Mouse (Mus musculus) lung, postnatal 0 days (tissue): ENCODE measurements around the gene Dnajc12. TPM values are rescaled to one million over a fixed set of nuclear protein-coding genes. Genes with fewer than 3 reads are reported as not detected.

ENCODE experiments used
- ATAC-seq: fragments of 200-750 bp; cut with Nextera tagmentation; 2 replicates; pipeline ENCODE4 v1.8.0; 2017; ENCODE audit warnings: moderate library complexity
- DNase-seq: peaks from one replicate; pipeline ENCODE4 v3.0.0-alpha.2; 2016; ENCODE audit warnings: low spot score
- H3K27ac ChIP-seq: fragments of 300-500 bp; sonication (generic); 2 replicates; pipeline ENCODE4 v1.5.1; 2014; ENCODE audit warnings: antibody characterized with exemption, mild to moderate bottlenecking, low read length, mixed read lengths
- H3K27me3 ChIP-seq: fragments of 300-500 bp; sonication (generic); replicated peaks from 2 replicates; pipeline ENCODE4 v1.6.1; 2014; ENCODE audit warnings: low read length, mixed read lengths; ENCODE audit not compliant: insufficient read depth
- H3K36me3 ChIP-seq: fragments of 300-500 bp; sonication (generic); 2 replicates; pipeline ENCODE4 v1.6.1; 2014; ENCODE audit warnings: low read length, mixed read lengths; ENCODE audit not compliant: insufficient read depth
- H3K4me1 ChIP-seq: fragments of 300-500 bp; sonication (generic); 2 replicates; pipeline ENCODE4 v1.6.1; 2014; ENCODE audit warnings: antibody characterized with exemption, low read depth, low read length, mixed read lengths; ENCODE audit not compliant: insufficient read depth
- H3K4me2 ChIP-seq: fragments of 300-500 bp; sonication (generic); replicated peaks from 2 replicates; pipeline ENCODE4 v1.6.1; 2014; ENCODE audit warnings: low read depth, mild to moderate bottlenecking, low read length, moderate library complexity, mixed read lengths
- H3K4me3 ChIP-seq: fragments of 300-500 bp; sonication (generic); 2 replicates; pipeline ENCODE4 v1.5.1; 2014; ENCODE audit warnings: low read depth, low read length
- H3K9ac ChIP-seq: fragments of 300-500 bp; sonication (generic); replicated peaks from 2 replicates; pipeline ENCODE4 v1.6.1; 2014; ENCODE audit warnings: low read depth, mild to moderate bottlenecking
- H3K9me3 ChIP-seq: fragments of 300-500 bp; sonication (generic); 2 replicates; pipeline ENCODE4 v1.6.1; 2016; ENCODE audit warnings: low read length, mixed read lengths
- CTCF ChIP-seq: IDR thresholded peaks from 2 replicates; pipeline ENCODE4 v1.5.1; 2016; ENCODE audit warnings: antibody characterized with exemption, mild to moderate bottlenecking
- EP300 ChIP-seq: IDR thresholded peaks from 2 replicates; pipeline ENCODE4 v1.6.1; 2016; ENCODE audit warnings: antibody characterized with exemption, mild to moderate bottlenecking, control low read depth
- WGBS: fragments of 180-500 bp; shearing (Covaris S2); extraction: QIAGEN DNeasy Blood & Tissue Kit; methylation state at CpG from one replicate; pipeline ENCODE4 v1.1.7; 2014; 5-methylcytosine and 5-hydroxymethylcytosine counted together
- polyA plus RNA-seq: library from polyadenylated mRNA; unstranded; fragments of >200 nt; fragmentation: Nextera tagmentation; extraction: Ambion mirVana; gene quantifications from 2 replicates; pipeline ENCODE4 v1.2.1, GENCODE M21; 2015

The Dnajc12 gene
- polyA plus RNA-seq, 1 experiment from 2014 or later: 18.4 TPM

DNA sequence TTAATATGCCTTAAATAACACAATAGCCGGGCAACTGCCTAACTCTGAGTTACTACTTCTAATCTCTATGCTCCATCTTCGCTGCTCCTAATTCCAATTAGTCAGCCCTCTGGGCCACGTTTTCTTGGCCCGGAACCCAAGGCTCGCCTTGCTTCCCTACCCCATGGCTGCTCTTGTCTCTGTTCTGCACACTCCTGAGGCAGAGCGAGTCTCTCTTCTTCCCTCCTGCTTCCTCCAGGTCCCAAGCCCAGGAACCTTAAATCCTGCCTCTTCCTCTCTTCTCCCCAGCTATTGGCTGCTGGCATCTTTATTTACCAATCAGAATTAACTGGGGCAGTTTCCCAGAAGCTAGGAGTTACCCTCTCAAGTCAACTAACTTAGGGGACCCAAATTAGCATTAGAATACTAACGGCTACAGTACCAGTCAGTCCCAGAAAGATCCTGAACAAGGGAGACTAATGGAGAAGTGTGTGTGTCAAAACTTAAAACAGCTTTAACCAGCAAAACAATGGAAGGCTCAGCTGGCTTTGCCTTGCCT lies 16.3 kb upstream of the Dnajc12 start:
- no peak for TF ChIP-seq EP300
- no peak for TF ChIP-seq CTCF
- no peak overlapping the region for H3K4me2 ChIP-seq
- 54% methylated on average over 7 of the region's 7 CpGs for WGBS

DNA sequence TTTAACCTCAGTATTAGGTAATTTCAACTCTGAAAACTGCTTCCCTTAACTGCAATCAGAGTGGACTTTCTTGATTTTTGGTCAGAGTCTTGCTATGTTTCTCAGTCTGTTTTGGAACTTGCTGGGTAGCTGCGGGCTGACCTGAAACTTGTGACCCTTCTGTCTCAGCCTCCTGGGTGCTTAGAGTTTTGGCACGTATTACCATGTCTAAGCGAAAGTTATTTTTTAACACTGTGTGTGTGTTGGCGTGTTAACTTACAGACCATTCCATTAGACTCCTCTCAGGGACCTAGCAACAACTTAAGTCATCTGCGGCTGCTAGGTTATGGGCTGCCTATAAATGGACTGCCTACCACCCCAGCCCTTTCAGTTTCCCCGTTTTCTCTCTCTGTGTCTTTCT lies 14.9 kb upstream of the Dnajc12 start:
- 70% methylated on average over 6 of the region's 6 CpGs for WGBS
- Histone ChIP-seq H3K9me3 (no peaks in the 10 kb centered on the region), H3K4me1 (no peaks in the 10 kb centered on the region), H3K4me2 (no peak overlapping the region), H3K27ac (no peak overlapping the region), H3K9ac (no peak overlapping the region), H3K27me3 (no peaks in the 10 kb centered on the region), H3K36me3 (no peaks in the 10 kb centered on the region), H3K4me3 (no peak overlapping the region)
- DNase-seq (no peak), ATAC-seq (no peak)
- TF ChIP-seq EP300 (no peak), CTCF (no peak)

More for the DNA sequence above, 16.3 kb upstream of the Dnajc12 start:
- DNase-seq (no peak), ATAC-seq (no peak)
- no peak overlapping the region for H3K9ac ChIP-seq
- no peaks in the 10 kb centered on the region for H3K4me1 ChIP-seq
- no peak overlapping the region for H3K27ac ChIP-seq
- no peaks in the 10 kb centered on the region for H3K27me3 ChIP-seq
- H3K36me3 ChIP-seq: no peaks in the 10 kb centered on the region
- H3K4me3 ChIP-seq: no peak overlapping the region
- H3K9me3 ChIP-seq: no peaks in the 10 kb centered on the region

DNA sequence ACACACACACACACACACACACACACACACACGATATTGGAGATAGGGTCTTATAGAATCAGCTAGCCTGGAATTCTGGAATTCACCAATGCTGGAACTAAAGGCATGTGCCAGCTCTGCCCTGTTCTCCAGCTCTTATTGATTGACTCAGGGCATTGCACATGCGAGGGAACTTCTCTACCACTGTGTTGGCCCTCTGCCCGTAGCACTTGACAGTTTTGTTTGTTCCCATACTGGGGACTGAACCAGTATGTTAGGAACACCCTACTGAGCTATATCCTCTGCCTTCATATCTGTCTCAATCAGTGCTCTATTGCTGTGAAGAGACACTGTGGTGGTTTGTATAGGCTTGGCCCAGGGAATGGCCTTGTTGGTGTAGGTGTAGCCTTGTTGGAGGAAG lies 14.2 kb upstream of the Dnajc12 start:
- Histone ChIP-seq H3K4me1 (no peaks in the 10 kb centered on the region), H3K4me3 (no peak overlapping the region), H3K27me3 (no peaks in the 10 kb centered on the region), H3K4me2 (no peak overlapping the region), H3K36me3 (no peaks in the 10 kb centered on the region), H3K9me3 (no peaks in the 10 kb centered on the region), H3K9ac (no peak overlapping the region), H3K27ac (no peak overlapping the region)
- ATAC-seq (no peak), DNase-seq (no peak)
- 52% methylated on average over 3 of the region's 3 CpGs for WGBS
- TF ChIP-seq CTCF (no peak), EP300 (no peak)

DNA sequence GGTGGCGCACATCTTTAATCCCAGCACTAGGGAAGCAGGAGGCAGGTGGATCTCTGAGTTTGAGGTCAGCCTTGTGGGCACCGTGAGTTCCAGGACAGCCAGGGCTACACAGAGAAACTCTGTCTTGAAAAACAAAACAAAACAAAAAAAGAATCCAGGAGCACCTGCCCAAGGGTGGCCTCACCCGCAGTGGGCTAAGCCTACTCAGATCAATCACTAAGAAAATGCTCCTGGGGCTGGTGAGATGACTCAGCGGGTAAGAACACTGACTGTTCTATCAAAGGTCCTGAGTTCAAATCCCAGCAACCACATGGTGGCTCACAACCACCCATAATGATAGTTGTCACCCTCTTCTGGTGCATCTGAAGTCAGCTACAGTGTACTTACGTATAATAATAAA lies 5.9 kb upstream of the Dnajc12 start:
- Histone ChIP-seq H3K4me3 (no peak overlapping the region), H3K27ac (no peak overlapping the region), H3K4me2 (no peak overlapping the region), H3K9ac (no peak overlapping the region), H3K4me1 (0 out of 2 replicates have a peak, but pooled peaks cover under 1% of the 10 kb centered on the region), H3K36me3 (no peaks in the 10 kb centered on the region), H3K9me3 (no peaks in the 10 kb centered on the region), H3K27me3 (no peaks in the 10 kb centered on the region)
- DNase-seq (no peak), ATAC-seq (no peak)
- no peak for TF ChIP-seq EP300
- TF ChIP-seq CTCF: no peak
- 77% methylated on average over 5 of the region's 5 CpGs for WGBS

DNA sequence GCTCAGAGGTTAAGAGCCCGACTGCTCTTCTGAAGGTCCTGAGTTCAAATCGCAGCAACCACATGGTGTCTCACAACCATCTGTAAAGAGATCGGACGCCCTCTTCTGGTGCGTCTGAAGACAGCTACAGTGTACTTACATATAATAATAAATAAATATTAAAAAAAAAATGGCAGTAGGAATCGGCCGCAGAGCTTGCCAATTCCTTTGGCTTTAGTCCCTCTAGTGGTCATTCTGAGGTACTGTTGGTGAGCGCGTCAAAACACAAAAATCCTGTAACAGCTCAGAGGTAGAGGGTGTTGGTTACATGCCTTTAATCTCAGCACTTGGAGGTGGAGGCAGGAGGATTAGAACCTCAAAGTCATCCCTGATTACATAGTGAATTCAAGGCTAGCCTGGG lies 4.8 kb upstream of the Dnajc12 start:
- Histone ChIP-seq H3K9ac (no peak overlapping the region), H3K4me3 (no peak overlapping the region), H3K36me3 (no peaks in the 10 kb centered on the region), H3K27me3 (no peaks in the 10 kb centered on the region), H3K27ac (no peak overlapping the region), H3K4me1 (0 out of 2 replicates have a peak, but pooled peaks cover 7% of the 10 kb centered on the region), H3K4me2 (no peak overlapping the region), H3K9me3 (no peaks in the 10 kb centered on the region)
- 18% methylated on average over 9 of the region's 9 CpGs for WGBS
- TF ChIP-seq CTCF (peak; percentile 89), EP300 (no peak)
- DNase-seq (peak; percentile 94), ATAC-seq (peak; percentile 52)

DNA sequence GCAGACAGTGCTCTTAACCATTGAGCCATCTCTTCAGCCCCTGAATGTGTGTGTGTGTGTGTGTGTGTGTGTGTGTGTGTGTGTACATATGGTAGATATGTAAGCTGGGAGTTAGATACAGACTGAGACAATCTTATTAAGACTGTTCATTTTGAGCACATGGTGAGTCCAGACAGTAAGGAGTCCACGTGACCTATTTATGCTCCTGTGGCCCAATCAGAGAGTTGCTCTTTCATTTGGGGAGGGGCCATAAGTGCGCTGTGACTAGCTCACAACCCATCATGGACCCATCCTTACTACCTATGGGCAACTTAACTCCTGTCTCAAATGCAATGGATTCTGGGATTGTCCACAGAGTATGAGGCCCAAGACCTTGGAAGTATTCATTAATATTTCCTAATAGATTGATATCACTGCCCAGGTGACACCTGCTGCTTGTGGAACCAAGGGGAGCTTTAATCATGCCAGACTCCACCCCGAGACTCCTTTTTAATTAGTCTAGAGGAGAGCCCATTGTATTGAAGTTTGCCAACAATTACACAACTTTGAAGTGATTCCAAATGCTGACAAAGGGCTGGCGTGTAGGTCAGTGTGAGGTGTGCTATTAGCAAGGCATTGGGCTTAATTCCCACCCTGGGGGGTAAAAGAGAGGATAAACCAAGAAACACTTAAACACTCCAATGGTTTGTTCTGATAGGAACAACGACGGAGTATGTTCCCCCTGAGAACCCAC lies 3.1 kb upstream of the Dnajc12 start:
- H3K27me3 ChIP-seq: no peaks in the 10 kb centered on the region
- no peaks in the 10 kb centered on the region for H3K36me3 ChIP-seq
- H3K4me1 ChIP-seq: 0 out of 2 replicates have a peak, but pooled peaks cover 7% of the 10 kb centered on the region
- H3K4me2 ChIP-seq: no peak overlapping the region
- H3K27ac ChIP-seq: no peak overlapping the region
- ATAC-seq (no peak), DNase-seq (no peak)
- H3K9ac ChIP-seq: no peak overlapping the region
- H3K4me3 ChIP-seq: no peak overlapping the region
- H3K9me3 ChIP-seq: no peaks in the 10 kb centered on the region
- 71% methylated on average over 6 of the region's 6 CpGs for WGBS
- TF ChIP-seq EP300: no peak
- TF ChIP-seq CTCF: no peak
